Mouse (Mus musculus) erythroblast, adult 5-6 weeks (primary cell): ENCODE measurements around the gene Psrc1. TPM values are rescaled to one million over a fixed set of nuclear protein-coding genes. Genes with fewer than 3 reads are reported as not detected.
A peak's percentile ranks its signal among the peaks of the same experiment; 100 is the strongest.

Experiments used
- ATAC-seq: replicated peaks from 2 replicates; pipeline ENCODE4 v1.8.0; 2016; ENCODE audit warnings: moderate number of reproducible peaks, mild to moderate bottlenecking, moderate TSS enrichment, inconsistent platforms; ENCODE audit not compliant: poor library complexity, low FRiP score, severe bottlenecking
- total RNA-seq, 2 experiments: library from RNA; stranded (forward) in 1 of 2; stranded (reverse) in 1 of 2; fragments of 150-400 nt in 1 of 2; fragments of 200-764, 138-1000 nt in 1 of 2; gene quantifications; 2 replicates each; pipeline versions ENCODE4 v1.2.3 to v1.2.4; 2015 to 2017; ENCODE audit warnings: low replicate concordance in 2 of 2

The Psrc1 gene
- total RNA-seq, 2 experiments from 2014 or later = 4.4 to 9.5 TPM

DNA sequence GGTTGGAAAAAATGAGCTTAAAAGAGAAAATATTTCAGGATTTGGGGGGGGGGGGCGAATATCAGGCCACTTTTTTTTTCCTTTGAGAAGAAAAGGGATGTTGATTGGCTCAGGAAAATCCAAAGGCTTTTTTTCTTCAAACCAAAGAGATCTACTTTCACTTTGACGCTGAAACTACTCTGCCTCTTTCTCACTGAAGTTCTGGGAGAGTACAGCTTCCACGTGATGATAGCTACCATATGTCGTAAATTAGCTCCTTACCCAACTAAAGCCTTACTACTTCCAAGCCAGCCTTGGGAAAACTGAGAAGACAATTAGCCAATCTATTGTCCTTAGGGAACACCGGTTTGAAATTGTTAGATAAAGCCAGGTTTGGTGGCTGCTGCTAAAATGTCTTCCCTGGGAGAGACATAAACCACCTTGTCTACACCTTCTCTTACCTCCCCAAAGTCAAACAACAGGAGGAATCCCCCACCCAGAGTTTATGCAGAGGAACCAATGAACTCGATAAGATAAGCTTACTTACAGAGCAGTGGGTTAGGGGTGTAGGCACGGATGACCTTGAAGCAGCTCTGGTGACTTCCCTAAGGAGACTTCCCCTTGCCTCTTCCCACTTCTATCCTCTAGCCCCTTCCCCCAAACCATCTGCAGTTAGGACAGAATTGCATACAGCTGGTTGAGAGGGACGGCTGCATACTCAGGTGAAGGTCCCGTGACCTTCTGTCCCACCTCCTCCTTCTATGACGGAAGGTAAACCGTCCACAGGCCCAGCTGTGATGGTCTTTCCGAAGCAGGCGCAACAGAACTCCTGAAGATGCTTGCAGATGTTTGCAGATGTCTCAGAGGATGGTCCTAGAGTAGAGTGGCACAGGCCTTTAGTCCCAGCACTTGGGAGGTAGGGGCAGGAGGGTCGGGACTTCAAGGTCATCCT, 1.4 kb upstream of the Psrc1 start:
- ATAC-seq = no peak

DNA sequence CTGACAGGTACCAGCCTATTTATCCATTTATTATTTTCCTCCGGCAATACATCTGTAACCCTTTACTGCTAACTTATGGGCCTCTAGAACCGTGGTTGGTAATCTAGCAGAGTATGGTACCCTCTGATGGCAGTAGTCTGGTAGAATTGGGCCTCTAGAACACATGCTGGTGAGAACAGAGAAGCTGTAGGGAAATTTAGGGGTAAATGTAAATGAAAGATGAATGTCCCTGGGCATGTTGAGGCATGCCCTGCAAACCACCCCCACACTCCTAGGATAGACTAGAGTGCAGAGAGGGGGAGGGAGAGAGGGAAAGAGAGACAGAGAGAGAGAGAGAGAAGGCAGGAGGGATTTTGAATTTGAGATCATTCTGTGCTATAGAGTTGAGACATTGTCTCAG, 786 bp downstream of the Psrc1 start:
- ATAC-seq = no peak

DNA sequence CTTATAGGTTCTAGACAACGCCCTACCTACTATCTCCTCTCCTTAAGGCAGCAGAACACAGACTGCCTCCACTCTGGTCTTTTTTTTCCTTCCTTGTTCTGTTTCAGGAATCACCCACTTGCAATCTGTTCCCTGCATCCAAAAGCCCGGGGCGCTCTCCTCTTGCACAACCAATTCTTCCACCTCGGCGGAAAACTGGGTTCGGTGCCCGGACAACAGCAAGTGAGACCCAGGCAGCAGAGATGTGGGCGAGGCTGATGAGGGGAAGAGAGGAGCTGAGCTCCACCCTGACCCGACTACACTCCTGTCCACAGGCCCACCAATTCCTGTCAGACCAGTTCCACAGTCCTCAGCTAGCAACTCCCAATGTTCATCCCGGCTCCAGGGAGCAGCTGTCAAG, 2.5 kb downstream of the Psrc1 start:
- ATAC-seq = no peak

DNA sequence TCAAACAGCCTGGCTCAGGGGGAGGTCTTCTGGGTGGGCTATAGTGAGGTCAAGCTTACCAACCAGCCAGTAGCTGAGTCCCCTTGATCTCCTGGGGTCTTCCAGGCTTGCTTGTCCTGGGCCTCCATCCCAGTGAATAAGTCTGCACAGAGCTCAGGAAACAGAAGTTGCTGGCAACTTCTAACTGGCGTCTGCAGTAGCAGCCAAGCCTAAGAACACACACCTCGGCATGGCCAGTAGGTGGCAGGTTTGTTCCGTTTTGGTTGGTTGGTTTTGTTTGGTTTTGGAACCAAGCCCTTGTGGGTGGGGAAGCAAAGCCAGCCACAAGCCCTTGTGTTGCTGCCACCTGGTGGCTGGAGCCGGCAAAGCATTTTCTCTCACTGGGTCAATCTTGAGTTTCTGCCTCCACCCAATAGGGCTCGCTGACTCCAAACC, 5.5 kb downstream of the Psrc1 start:
- ATAC-seq = peak; percentile 89

DNA sequence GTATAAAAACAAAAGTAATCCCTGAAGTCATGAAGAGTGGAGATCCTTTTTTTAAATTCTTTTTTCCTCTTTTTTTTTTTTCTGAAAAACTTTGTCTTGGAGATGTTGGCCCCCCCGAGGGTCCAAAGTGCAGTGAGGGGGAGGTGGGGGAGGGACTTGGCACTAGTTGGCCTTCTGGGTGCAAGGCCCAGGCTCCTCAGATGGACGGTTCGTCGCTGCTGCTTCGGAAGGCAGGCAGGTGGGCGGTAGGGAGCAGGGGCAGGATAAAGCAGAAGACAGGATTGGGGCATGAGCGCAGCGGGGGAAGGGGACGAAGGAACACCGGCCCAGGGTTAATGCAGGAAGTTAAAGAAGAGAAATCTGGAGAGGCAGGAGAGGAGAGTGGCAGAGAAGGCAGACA, 8.7 kb downstream of the Psrc1 start:
- ATAC-seq = no peak

DNA sequence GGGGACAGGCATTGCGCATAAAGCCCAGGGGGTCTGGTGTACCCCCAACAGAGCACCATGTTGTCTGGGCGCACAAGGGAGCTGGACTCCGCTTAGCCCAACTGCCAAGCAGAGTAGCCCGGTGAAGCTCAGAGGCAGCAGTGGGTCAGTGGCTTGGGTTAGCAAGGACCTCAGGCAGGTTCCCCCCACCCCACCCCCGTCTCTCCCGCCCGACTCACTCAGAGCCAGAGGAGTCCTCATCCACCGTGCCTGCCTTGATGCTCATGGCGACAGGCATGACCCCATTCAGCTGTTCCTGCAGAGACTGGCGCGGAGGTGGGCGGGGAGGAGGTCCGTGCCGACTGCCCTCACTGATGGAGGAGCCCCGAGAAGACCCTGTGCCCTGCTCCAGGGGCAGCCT, 9.2 kb downstream of the Psrc1 start:
- no peak for ATAC-seq

DNA sequence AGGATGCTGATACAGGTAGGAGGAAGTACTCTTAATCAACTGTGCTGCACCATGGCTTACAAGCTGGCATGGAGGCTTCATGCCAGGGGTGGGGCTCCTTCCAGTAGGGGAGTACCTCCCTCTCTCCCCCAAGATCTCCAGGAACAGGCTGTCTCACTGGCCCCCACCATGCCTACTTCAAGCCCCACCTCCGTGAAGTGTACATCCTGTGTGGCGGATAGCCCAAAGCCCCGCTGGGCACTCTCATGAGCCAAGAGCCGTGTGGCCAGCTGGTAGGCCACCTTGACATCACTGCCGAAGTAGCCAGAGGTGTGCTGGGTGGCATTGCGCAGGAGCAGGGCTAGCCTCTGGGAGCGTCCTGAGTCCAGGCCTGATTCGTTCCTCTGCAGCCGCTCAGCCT, 14.6 kb downstream of the Psrc1 start:
- no peak for ATAC-seq

DNA sequence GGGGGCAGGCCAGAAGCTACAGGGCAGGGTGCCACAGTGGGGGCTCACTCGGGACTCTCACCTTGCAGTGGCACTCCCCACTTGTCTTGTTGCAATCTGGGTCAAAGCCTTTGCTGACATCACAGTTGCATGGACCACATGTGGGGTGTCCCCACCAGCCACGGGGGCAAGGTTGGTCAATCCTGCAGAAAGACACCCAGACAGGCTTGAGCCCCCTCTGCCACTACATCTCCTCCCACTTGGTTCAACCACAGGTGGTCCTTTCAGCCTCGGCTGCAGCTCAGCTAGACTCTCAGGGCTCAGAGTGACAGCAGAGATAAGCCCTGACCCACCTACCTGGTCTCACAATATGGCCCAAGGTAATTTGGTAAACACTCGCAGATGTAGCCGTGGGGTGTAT, 16.8 kb downstream of the Psrc1 start:
- no peak for ATAC-seq

DNA sequence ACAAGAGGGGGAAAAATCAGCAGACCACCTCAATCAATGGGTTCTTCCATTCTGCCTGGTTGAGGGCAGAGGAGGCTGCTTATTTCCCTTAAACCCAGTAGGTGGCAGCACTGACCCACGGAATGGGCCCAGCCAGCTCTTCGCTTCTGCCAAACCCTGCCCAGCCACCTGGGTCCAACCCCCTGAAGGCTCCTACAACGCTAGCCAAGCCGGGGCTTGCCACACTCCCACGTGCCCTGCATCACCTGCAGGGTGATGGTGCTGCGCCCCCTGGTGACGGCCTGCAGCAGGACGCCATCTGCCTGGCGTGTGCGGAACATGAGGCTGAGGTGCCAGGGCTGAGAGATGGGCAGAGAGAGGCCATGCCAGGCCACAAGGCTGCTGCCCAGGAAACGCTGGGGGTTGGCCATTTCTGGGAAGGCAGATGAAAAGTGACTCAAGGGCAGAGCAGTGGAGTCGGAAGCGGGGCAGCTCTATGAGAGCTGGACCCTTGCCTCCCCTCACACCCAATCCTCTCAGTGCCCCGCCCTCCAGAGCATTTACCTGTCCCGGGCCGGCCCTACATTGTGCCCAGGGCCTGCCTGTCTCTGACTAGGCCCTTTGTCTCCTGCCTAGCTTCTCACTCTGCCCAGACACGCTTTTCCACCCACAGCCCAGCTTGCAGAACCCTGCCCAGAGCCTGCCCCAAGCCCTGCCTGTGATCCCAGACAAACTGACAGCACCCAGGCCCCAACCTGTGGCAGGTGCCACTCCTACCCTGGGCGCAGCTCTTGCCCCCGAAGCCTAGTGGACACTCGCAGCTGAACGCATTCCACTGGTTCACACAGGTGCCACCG, 18.3 kb downstream of the Psrc1 start:
- peak; percentile 78 for ATAC-seq

DNA sequence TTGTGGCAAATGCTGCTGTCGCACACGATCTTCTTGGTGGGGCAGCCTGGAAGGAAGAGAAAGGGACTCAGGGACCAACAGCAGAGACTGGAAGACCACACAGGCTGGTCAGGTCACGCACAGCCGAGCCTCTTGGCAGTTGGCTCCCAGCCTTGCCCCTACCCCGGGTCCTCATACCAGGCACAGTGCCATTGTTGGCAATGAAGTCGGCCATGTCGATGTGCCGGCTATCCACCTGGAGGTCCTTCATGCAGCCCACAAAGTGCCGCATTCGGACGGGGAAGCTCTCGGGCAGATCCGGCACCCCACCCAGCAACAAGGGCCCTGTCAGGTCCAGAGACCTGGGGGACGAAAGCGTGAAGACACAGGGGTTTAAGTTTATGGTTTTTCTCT, 18.9 kb downstream of the Psrc1 start:
- no peak for ATAC-seq

DNA sequence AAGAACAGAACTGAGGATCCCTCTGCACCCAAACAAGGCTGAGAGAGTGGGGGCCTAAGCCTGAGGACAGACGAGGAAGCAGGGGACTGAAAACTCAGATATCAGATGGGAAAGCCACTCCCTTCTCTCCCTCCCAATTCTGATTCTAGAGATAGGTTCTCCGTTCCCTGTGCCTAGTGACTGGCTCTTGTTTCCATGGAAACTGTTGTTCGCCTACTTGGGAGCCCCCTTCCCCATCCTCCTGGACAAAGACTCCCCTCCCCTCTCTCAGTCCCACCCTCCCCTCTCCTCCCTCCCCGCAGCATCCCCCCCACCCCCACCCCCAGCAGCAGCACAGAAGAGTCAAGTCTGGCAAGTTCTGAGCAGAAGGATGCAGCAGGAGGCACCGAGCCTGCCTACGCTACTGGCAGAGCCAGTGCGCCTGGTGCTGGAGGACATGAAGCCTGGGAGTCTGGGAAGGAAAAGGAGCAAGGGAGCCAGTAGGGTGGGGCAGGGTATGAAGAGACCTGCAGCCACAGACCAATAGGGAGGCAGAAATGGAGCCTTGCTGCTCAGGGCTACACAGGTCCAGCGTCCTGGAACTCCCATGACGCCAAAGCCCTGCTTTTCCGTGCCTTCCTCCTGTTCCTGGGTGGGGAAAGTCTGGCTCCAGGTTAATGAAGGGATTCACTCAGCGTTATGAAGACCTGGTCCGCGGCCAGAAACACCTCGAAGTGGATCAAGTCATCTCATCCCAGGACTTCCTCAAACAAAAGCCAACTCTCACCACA, 22.1 kb downstream of the Psrc1 start:
- ATAC-seq = no peak

DNA sequence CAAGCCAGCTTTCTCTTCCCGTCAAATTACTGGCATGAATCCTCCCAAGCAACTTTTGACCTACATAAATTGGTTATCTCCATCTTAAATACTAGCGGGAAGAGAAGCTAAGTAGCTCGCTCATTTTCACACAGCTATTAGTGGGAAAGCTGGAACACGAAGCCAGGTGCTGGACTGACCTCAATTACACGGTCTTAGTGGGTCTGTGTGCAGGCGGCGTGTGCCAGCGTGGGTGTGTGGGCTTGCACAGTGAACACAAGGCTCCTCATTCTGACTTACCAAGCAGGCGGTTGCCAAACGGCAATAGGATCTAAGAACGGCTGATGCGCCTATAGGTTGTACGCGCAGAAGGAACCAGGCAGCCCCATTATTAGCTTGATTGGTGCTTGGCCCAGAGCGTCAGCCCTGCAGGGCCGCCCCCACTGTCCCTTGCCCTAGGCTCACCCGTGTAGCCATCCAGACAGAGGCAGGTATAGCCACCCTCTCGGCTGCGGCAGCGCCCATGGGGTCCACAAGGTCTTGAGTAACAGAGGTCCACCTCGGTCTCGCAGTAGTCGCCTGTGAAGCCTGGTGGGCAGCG, 22.8 kb downstream of the Psrc1 start:
- ATAC-seq = no peak

DNA sequence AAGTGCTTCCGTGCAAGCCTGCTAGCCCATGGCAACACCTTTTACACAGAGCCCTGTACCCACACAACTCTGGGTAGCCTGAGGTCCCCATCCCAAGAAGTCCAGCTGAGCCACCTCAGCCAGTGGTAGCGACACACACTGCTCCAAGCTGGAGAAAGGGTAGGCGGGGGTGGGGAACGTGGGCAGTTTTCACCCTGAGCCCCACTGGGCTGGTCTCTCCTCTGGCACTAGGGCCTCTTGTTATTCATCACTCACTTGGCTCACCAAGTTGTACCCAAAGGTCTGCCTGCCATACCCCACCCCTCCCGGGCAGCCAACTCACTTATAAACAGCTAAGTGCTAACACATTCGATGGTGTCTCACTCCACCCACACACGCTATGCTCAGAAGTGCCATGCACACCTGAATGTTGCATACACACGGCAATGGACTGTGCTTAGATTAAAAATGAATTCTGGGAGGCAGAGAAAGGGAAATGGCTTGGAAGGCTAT, 24.9 kb downstream of the Psrc1 start:
- ATAC-seq = no peak

DNA sequence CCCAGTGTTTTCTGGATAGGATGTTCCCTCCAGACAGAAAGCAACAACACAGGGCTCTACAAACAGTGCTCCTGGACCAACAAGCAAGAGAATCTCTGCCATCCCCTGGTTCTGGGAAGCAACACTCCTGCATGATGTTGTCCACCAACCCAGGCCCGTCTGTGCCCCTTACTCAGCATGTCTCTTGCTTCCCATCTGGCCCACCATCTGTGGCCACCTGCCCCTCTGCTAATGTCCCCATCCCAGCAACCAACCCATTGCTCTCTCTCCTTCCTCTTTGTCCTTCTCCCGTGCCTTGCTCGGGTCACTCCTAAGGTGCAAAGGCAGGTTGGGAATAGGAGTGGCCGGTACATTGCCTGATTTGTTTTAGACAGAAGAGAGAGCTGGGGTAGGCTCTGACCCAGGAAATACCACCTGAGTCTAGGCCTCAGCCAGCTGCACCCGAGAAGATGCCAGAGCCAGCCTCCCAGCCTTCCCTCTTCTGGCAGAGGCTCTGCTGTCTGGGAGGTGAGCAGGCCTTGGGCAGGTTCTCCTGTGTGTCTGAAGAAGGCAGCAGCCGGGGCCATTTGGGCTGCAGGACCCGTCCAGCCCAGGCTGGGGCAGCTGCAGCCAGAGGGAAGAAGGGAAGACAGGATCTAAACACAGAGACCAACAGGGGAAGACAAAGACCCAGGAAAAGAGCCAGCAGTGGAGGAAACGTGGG, 26.2 kb downstream of the Psrc1 start:
- ATAC-seq = no peak

DNA sequence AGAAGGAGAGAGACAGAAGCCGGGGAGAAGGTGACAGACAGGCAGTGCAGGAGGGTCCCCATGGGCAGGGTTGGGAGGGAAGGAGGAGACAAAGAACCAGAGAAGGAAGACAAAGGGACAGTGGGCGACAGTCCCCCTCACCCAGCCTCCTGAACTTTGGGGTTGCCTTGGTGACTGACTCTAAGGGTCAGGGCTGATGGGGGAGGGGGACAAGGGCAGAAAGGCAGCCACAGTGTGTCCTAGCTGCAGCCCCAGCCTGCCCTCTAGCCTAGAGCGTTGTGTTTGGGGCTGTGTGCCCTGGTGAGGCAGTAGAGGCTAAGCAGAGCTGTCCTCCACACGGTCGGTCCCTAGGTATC, 26.7 kb downstream of the Psrc1 start:
- no peak for ATAC-seq

DNA sequence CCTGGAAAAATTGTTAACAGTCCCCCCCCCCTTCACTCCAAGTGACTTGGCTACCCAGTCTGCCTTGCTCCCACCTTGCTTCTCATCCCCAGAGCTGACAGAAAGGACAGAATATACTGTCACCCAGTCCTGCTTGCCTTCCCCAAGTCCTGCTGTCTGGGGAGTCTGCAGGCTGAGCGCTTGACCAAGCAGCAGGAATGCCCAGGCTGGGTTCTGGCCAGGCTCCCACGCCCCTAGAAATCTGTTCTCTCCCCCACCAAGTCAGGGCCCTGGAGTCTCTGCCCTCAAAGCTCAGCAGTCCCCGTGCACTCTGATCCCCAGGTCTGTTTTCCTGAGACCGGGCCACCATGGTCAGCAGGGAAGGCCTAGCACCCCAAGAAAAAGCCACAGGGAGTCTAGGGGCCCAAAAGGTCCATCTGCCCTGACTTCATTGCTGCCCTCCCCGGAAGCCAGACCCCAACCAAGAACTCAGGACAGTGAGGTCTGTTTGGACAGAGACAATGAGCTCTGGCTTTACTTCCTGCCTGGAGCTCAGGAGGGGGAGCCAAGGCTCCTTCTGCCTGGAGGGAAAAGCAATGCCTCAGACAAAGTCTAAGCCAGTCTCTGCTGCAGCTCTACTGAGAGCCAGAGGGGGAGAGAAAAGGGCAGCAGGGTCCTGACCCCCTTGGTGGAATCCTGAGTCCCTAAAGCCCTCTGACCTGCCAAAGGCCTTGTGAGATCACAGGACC, 27.6 kb downstream of the Psrc1 start:
- ATAC-seq = no peak

DNA sequence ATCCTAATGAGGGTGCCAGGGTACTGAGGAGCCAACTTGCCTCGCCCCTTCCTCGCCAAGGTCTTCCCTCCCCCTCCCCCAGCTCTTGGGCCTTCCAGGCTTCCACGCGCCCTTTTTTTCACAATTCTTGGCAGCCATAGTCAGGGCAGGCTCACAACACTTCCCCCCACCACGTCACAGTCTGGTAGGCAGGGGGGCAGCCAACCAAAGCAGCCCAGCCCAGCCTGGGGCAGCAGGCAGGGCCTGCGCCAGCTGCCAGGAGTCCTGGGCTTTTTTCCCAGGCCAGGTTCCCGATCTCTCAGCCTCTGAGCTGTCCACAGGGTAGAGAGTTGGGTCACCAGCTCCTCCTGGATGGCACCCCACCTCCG, 28.1 kb downstream of the Psrc1 start:
- no peak for ATAC-seq

DNA sequence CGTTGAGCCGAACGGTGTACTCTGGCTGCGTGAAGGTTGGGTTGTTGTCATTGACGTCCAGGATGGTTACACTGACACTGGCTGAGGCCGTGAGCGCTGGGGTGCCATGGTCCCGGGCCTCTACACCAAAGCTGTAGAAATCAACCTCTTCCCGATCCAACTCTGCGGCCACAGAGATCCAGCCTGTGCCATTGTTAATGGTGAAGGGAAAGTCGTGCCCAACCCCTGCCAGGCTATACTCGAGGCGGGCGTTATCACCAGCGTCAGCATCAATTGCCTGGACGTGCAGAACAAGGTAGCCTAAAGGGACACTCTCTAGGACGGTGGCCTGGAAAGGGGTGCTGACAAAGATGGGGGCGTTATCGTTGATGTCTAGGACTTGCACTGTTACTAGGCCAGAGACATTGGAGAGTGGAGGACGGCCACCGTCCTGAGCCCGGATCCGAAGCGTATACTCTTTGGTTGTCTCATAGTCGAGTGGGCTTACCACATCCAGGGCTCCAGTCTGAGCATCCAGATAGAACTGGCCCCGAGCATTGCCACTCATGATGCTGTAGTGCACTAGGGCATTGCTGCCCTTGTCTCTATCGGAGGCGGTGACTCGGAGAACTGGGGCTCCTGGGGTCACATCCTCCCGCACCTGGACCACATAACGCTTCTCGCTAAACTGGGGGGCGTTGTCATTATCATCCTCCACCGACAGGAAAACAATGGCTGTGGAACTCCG, 30.2 kb downstream of the Psrc1 start:
- no peak for ATAC-seq
